Mouse (Mus musculus) T-helper 2 cell (primary cell): Measurements from ENCODE around the gene Cfl1.

Experiments used
- in situ Hi-C: fragments of 300-600 bp; cut with MboI, MseI; formaldehyde crosslinking; loops from one replicate; pipeline ENCODE4 v1.15.1; 2025; ENCODE audit warnings: high pct_unique_total_duplicates

The Cfl1 gene

DNA sequence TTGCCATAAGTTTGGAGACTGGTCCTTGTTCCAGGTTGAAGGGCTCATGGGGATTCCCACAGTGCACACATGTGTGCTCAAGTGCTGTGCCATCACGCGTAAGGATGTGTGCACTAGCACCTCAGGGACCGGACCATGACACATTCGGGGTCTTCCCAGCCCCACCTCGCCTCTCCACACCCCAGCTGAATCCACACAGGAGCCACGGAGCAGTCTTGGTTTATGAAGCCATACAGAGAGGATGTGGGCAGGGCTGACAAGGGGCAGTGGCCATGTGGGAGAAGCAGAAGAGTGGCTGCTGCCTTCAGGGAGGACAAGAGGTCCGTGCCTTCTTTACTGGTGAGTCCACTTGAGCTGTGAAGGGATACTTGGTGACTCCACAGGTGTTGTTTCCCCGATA lies 25.2 kb upstream of the Cfl1 start:
- in situ Hi-C loops, result no loop called here

- in situ Hi-C loops, result no loop called here
These were observed 23.2 kb upstream of the Cfl1 start for GRCm38 (mm10) chr19:5466916-5467500.

DNA sequence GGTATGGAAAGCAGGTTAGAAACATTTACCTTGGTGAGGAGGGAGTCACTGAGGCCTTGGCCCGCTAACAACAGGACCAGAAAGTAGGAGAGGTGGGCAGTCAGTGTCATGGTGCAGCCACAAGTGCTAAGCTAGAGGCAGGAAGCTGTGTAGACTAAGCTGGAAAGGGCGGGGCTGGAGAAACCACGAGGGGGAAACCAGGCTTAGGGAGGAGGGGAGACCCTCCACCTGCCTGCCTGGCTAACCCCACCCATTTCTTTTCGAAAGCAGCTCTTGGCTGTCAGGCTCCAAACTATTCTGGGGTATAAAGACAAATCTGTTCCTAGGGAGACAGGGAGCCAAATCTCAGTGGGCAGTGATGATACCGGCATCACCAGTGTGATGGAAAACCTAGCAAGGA lies 21.9 kb upstream of the Cfl1 start, which contains the start of gene Ctsw:
Gene Ctsw, minus strand, starts transcription at position 134 of the 400 bp plus-strand sequence.
- in situ Hi-C loops, result no loop called here

DNA sequence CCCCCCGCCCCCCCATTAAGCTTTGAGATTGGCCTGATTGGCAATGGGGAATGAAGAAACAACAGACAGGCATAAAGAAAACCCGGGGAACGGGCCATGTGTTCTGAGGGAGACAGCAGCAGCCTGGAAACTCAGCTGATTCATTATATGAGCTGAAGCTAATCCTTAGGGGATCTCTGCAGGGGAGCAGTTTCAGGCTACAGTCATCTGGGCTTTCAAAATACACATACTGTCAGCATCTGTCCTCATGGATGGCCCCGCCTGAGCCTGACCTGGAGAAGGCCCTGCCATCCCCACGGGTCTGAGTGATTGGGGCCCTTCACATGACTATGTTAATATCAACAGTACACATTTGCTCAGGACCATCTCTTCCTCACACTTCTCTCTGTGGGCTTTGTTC lies 18.4 kb upstream of the Cfl1 start:
- in situ Hi-C loops, result no loop called here

- in situ Hi-C loops, result no loop called here
These were observed 17.4 kb upstream of the Cfl1 start for GRCm38 (mm10) chr19:5472857-5473256.

DNA sequence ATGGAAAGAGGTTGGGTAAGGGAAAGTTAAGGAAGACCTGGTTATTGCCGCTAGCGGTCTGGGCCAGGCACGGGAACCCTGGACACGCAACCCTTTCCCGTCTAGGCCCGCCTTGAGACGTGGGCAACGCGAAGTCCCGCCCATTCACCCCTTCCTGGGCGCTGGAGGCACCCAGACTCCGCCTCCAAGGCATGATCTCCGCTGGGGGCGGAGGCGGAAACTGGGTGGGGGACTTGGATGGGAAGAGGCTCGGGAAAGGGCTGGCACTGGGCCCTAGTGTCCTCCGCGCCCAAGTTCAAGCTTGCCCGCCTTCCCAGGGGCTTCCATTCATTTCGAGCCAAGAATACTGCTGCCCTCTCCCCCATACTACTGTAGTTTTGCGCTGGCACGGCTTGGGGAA lies 16.5 kb upstream of the Cfl1 start, which contains the start of gene Efemp2:
Gene Efemp2, plus strand, starts transcription at position 235 of the 400 bp plus-strand sequence.
- in situ Hi-C loops, result no loop called here

DNA sequence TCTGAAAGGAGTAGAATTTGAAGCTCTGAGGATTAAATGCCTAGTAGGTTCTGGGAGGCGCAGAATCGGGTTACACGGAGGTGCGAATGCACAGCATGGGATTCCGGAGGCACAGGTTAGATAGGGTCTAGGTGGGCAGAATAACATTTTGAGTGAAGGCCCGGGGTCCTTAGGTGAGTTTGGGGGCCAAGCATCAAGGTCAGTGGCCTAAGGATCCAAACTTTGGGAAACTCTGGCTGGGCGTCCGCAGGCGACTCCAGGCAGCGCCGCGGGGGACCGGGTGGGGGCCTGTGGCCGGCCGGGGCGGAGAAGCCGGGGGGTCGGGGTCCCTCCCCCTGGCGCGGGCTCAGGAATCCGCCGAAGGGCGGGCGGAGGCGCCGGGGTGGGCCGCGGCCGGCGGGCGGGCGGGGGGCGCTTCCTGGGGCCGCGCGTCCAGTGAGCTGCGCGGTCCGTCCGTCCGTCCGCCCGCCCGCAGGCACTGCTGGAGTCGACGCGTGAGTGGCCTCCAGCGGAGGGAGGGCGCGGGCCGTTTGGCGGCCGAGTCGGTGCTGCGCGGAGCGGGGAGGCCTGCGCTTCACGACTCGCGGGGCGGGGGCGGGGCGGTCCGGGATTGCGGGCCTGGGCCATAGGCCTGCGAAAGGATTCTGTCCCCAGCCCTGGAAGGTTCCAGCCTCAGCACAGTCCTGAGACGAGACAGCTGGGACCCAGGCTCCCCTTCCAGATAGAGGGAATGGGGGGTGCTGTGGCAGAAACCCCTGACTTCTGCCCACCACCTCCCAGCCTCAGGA lies 15.8 kb upstream of the Cfl1 start:
- in situ Hi-C loops, result no loop called here

DNA sequence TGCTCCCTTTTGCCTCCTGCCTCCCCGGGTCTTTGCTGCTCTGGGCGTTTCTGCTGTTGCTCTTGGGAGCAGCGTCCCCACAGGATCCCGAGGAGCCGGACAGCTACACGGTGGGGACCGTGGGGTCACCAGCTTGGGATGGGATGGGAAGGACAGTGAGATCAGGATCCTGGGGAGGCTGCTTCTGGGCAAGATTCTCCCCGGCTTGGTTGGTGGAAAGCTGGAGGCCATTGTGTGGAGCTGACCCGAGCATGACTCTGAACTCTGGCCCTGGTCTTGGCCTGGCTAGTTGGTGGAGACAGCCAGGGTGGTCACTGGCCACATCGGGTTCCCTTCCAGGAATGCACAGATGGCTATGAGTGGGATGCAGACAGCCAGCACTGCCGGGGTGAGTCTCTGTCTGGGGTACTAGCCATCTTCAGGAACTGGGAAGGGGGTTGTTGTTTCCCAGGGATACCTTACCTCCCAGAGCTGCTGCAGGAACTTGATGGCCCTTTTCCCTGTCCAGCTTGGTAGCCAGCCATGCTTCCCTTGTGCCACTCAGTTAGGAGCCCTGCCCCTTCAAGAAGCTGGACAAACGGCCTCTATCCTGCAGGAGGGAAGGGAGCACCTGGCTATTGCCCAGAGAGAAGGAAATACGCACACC lies 15.1 kb upstream of the Cfl1 start:
- in situ Hi-C loops, result no loop called here

DNA sequence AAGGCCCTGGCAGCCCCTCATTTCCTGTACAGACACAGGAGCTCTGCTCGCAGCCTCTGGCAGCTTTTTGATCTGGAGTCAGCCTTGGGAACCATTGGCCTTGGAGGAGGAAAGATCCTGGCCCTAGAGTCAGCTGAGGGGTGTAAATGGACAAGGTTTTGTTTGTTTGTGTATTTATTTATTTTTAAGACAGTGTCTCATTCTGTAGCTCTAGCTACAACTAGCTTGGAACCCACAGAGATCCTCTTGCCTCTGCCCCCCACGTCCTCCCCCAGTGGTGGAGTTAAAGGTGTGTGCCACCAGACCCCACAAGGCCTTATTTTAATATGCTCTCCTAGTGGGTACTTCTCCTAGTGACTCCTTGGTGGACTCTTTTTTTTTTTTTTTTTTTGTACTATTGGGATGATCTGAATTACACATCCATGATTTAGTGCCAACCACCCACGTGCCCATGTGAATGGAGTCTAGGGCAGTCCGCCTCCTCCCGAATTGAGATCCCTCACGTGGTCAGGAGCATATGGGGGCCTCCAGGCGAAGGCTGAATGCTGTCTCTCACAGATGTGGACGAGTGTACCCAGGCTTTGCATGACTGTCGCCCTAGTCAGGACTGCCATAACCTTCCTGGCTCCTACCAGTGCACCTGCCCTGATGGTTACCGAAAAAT lies 13.1 kb upstream of the Cfl1 start:
- in situ Hi-C loops, result no loop called here

GRCm38 (mm10) chr19:5477668-5478300 lies 12.5 kb upstream of the Cfl1 start:
- in situ Hi-C loops, result no loop called here

GRCm38 (mm10) chr19:5480016-5480415 lies 10.2 kb upstream of the Cfl1 start:
- in situ Hi-C loops, result no loop called here

- in situ Hi-C loops, result no loop called here
These were observed 8.9 kb upstream of the Cfl1 start for GRCm38 (mm10) chr19:5481398-5481797.

- in situ Hi-C loops, result no loop called here
These were observed 6.6 kb upstream of the Cfl1 start for GRCm38 (mm10) chr19:5483386-5484359.

DNA sequence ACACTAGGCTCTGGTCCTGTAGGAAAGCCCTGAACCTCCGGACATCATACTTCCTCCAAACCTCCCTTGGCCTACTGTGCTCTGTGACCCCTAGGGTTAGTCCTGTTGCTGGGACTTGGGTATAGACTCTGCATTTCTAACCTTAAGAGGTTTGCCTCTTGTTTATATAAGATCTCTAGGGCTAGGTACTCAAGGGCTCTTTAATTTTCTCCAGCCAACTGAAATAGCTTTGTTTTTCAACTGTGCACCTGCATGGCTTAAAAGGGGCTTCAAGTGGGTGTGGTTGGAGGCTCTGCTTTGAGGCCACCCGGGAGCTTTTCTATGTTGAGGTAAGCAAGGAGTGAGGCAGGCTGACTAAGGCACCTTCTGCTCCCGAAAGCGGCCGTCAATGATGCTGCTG lies 5.8 kb upstream of the Cfl1 start:
- in situ Hi-C loops, result no loop called here

DNA sequence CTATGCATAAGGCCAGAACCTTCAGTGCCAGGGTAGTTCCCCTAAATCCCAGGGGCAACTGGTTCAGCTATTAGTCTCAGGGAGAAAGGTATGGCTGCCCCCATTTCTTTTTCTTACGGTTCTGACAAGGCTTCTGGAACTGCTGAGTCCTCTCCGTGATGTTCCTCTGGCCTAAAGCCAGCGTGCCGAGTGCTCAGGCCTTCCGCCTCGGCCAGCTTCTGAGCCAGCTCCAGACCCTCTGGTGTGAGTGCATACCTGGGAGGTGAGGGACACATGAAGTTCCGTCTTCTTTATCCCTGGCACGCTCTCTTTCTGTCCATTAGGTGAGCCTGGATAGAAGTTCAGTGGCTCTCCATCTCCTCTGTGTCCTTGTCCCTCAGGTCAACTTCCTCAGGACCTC lies 4.9 kb upstream of the Cfl1 start:
- in situ Hi-C loops, result no loop called here

- in situ Hi-C loops, result no loop called here
These were observed 4.4 kb upstream of the Cfl1 start for GRCm38 (mm10) chr19:5485821-5486220.

DNA sequence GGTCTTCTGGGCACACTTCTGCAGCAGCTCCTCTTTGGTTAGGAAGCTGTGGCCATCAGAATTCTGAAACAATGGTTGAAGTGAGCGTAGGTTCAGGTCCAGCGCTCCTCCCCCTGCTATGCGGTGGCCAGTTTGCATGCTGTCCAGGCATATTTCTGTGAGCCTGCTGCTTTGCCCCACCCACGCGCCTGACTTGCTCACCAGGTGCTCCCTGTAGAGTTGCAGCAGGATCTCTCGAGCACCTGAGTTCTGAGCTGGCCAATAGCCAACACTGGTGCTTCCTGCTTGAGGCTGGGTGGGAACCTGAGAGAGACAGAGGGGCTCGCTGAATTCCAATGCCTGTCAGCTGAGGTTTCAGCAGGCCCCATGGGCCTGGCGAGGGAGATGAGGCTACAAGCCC lies 4.0 kb upstream of the Cfl1 start:
- in situ Hi-C loops, result no loop called here

GRCm38 (mm10) chr19:5486771-5487170 lies 3.5 kb upstream of the Cfl1 start:
- in situ Hi-C loops, result no loop called here

- in situ Hi-C loops, result no loop called here
These were observed 2.3 kb upstream of the Cfl1 start, which contains the start of gene Mus81 for GRCm38 (mm10) chr19:5487768-5488550. Gene Mus81 (minus strand): TSS chr19:5488402.
